Mouse (Mus musculus) forebrain, postnatal 0 days (tissue): ENCODE results near the gene Stk19. TPM values are rescaled to one million over a fixed set of nuclear protein-coding genes. Genes with fewer than 3 reads are reported as not detected.
A peak's percentile ranks its signal among the peaks of the same experiment; 100 is the strongest.

Source experiments
- ATAC-seq: fragments of 200-750 bp; cut with Nextera tagmentation; 2 replicates; pipeline ENCODE4 v1.8.0; 2017; ENCODE audit warnings: mild to moderate bottlenecking, moderate library complexity
- DNase-seq: peaks from one replicate; pipeline ENCODE4 v3.0.0-alpha.2; 2015
- H3K27ac ChIP-seq: fragments of 300-500 bp; sonication (generic); 2 replicates; pipeline ENCODE4 v1.5.1; 2014; ENCODE audit warnings: low read depth, mild to moderate bottlenecking, antibody characterized with exemption, low read length, moderate library complexity, mixed read lengths
- H3K27me3 ChIP-seq: fragments of 300-500 bp; sonication (generic); 2 replicates; pipeline ENCODE4 v1.6.1; 2014; ENCODE audit warnings: mild to moderate bottlenecking, low read length, mixed read lengths; ENCODE audit not compliant: insufficient read depth
- H3K36me3 ChIP-seq: fragments of 300-500 bp; sonication (generic); 2 replicates; pipeline ENCODE4 v1.6.1; 2014; ENCODE audit warnings: mild to moderate bottlenecking, moderate library complexity; ENCODE audit not compliant: insufficient read depth
- H3K4me1 ChIP-seq: fragments of 300-500 bp; sonication (generic); 2 replicates; pipeline ENCODE4 v1.6.1; 2014; ENCODE audit warnings: antibody characterized with exemption; ENCODE audit not compliant: insufficient read depth
- H3K4me2 ChIP-seq: fragments of 300-500 bp; sonication (generic); 2 replicates; pipeline ENCODE4 v1.6.1; 2014; ENCODE audit warnings: low read depth, mild to moderate bottlenecking, moderate library complexity
- H3K4me3 ChIP-seq: fragments of 300-500 bp; sonication (generic); 2 replicates; pipeline ENCODE4 v1.5.1; 2014; ENCODE audit warnings: low read depth, low read length, mixed read lengths
- H3K9ac ChIP-seq: fragments of 300-500 bp; sonication (generic); 2 replicates; pipeline ENCODE4 v1.6.1; 2014; ENCODE audit warnings: mild to moderate bottlenecking
- H3K9me3 ChIP-seq: fragments of 300-500 bp; sonication (generic); 2 replicates; pipeline ENCODE4 v1.6.1; 2016; ENCODE audit warnings: low read length
- CTCF ChIP-seq: sonication (generic); IDR thresholded peaks from 2 replicates; pipeline ENCODE4 v1.5.1; 2016; ENCODE audit warnings: antibody characterized with exemption, control low read depth, low read depth
- WGBS: fragments of 180-500 bp; shearing (Covaris S2); extraction: QIAGEN DNeasy Blood & Tissue Kit; methylation state at CpG from one replicate; pipeline ENCODE4 v1.1.7; 2014; 5-methylcytosine and 5-hydroxymethylcytosine counted together
- polyA plus RNA-seq: library from polyadenylated mRNA; unstranded; fragments of >200 nt; fragmentation: Nextera tagmentation; extraction: Ambion mirVana; gene quantifications from 2 replicates; pipeline ENCODE4 v1.2.1, GENCODE M21; 2015
- total RNA-seq: library from RNA; depleted of rRNA; stranded (reverse); fragments of >200 nt; gene quantifications from 2 replicates; pipeline ENCODE4 v1.2.3, GENCODE M21; 2014

Stk19 gene
- total and polyA plus RNA-seq, 2 experiments from 2014 or later, result 41.9 to 61.1 TPM

DNA sequence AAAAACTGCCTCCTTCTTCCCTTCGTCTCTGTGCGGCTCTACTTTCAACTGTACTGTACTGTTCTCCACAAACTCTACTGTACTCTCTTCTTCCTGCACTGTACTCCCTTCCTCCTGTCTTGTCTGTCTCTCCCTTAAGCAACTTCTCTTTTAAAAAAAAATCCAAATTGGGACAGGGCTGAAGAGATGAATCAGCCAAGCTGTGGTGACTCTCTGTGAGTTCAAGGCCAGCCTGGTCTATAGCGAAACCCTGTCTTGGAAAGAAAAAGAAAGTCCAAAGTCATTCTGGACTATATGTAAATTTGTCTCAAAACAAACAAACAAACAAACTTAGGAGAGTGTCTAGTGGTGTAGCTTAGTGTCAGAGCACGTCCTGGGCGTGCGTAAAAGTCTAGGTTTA lies 37.6 kb upstream of the Stk19 start:
- Histone ChIP-seq H3K4me3 (no peak overlapping the region), H3K9ac (no peak overlapping the region), H3K4me2 (no peak overlapping the region), H3K9me3 (no peaks in the 10 kb centered on the region), H3K27ac (no peak overlapping the region), H3K27me3 (no peaks in the 10 kb centered on the region), H3K4me1 (no peaks in the 10 kb centered on the region), H3K36me3 (no peaks in the 10 kb centered on the region)
- ATAC-seq (no peak), DNase-seq (no peak)
- TF ChIP-seq CTCF, result no peak
- 91% methylated on average over 6 of the region's 6 CpGs for WGBS

DNA sequence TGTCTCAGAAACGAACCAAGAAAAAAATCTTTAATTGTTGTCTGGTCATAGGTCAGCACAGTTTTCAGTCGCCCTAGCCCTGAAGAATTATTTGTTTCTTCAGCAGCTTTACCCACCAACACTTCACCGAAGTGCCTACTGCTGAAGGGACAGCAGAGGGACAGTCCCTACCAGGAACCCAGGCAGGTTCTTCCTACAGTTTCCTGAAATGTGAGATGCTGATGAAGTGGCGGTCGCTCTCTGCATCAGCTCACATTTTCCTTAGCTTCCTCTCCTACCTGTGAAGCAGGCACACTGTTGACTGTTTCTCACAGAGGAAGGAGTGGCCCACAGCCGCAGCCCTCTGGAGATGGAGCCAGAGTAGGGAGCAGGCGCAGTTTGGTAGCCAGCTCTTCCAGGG lies 29.2 kb upstream of the Stk19 start:
- no peak for ATAC-seq
- Histone ChIP-seq H3K4me2 (no peak overlapping the region), H3K27me3 (no peaks in the 10 kb centered on the region), H3K9me3 (no peaks in the 10 kb centered on the region), H3K9ac (no peak overlapping the region), H3K36me3 (no peaks in the 10 kb centered on the region), H3K4me3 (no peak overlapping the region), H3K4me1 (no peaks in the 10 kb centered on the region), H3K27ac (no peak overlapping the region)
- WGBS, result 64% methylated on average over 7 of the region's 7 CpGs
- no peak for DNase-seq
- TF ChIP-seq CTCF, result no peak

DNA sequence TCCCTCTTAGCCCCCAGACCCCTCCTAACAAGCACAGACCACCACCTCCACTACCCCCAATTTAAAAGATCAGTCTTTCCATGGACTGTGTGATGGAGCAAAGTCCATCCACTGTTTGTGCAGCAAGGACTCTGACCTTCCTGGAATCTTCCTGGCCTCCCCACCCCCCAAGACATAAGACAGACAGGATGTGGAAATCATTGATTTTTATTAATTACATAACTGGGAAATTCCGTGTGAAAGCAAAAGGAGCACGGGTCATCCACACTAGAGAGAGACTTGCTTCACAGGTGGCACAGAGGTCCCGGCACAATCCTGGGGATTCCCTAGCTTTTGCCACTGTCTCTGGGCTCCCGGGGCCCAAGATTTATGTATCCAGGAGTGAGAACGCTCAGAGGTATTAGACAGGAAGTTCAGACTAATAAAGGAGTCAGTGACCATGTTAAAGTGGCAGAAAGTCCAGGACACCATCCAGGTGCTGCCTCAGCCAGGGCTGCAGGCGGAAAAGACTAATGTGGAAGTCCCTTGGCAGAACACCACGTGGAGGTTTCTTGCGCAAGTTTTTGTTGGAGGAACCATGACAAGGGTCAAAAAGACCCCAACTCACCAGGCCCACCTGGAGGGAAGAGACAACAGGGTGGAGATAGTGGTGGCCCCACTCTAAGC lies 25.8 kb upstream of the Stk19 start, which contains the start of gene Cfb:
Cfb (minus strand) TSS at position 103 of the 666 bp plus-strand sequence.
- H3K4me1 ChIP-seq, result no peaks in the 10 kb centered on the region
- TF ChIP-seq CTCF, result no peak
- H3K27me3 ChIP-seq, result no peaks in the 10 kb centered on the region
- H3K27ac ChIP-seq, result no peak within 1 kb of the TSS
- WGBS, result 68% methylated on average over 8 of the region's 8 CpGs
- H3K9me3 ChIP-seq, result no peaks in the 10 kb centered on the region
- H3K4me3 ChIP-seq, result no peak within 1 kb of the TSS
- no peak within 1 kb of the TSS for H3K9ac ChIP-seq
- H3K4me2 ChIP-seq, result no peak within 1 kb of the TSS
- DNase-seq (no peak), ATAC-seq (no peak)
- no peaks in the 10 kb centered on the region for H3K36me3 ChIP-seq

DNA sequence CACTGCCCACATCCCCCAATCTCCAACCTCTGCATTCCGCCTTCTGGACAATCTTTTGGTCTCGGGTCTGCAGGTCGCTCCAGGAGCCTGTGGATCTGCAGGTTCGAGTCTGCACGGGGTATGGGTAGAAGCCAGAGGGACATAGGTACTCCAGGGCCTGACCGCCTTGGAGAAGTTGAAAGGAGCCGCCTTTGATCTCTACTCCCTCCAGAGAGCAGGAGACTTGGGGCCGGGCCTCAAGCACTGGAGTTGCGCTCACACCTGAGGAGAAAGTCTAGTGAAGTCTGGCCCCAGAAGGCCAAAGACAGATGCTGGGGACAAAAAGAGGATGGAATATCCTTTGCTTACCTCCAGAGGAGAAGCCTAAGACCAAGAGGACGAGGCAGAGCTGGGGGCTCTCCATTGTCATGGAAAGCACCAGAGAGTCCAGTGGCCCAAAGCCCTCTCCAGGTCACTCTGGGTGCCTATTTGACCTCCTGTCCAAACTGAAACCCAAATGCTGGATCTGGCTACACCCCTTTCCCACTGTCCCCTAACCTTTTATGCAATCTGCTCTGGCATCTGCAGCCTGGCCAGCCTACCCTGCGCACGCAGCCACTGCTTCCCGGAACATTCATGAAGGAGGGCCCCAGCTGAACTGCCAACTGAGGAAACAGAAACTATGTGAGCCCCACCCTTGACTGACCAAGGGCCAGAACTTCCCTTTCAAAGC lies 25.1 kb upstream of the Stk19 start:
- H3K36me3 ChIP-seq, result peaks cover 2% of the 10 kb centered on the region; the same call in 1 of the 2 replicates
- H3K4me2 ChIP-seq, result no peak overlapping the region
- H3K9me3 ChIP-seq, result no peaks in the 10 kb centered on the region
- no peak overlapping the region for H3K4me3 ChIP-seq
- H3K27ac ChIP-seq, result no peak overlapping the region
- no peaks in the 10 kb centered on the region for H3K27me3 ChIP-seq
- H3K9ac ChIP-seq, result no peak overlapping the region
- TF ChIP-seq CTCF, result no peak
- WGBS, result 76% methylated on average over 13 of the region's 13 CpGs
- ATAC-seq, result no peak
- no peaks in the 10 kb centered on the region for H3K4me1 ChIP-seq
- no peak for DNase-seq

DNA sequence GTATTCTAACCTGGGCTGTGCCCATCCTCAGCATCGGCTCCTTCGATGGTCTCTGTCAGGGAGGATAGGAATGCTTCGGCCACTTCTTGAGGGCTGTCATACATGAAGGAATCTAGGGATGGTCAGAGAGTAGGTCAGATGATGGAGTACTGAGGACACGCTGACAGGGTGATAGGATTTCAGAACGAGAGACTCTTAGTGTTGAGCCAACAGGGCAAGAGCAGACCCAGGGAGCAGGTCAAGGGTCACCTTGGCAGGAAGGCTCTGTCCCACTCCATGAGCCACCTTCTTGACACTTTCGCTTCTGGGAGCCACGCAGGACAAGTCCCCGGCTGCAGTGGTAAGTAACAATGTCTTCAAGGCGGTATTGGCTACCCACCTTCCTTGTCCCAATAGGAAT lies 23.8 kb upstream of the Stk19 start:
- 90% methylated on average over 9 of the region's 9 CpGs for WGBS
- TF ChIP-seq CTCF, result no peak
- peaks cover 15% of the 10 kb centered on the region for H3K36me3 ChIP-seq
- H3K27ac ChIP-seq, result no peak overlapping the region
- H3K27me3 ChIP-seq, result no peaks in the 10 kb centered on the region
- no peak for DNase-seq
- H3K4me1 ChIP-seq, result no peaks in the 10 kb centered on the region
- no peak for ATAC-seq
- H3K9ac ChIP-seq, result no peak overlapping the region
- no peak overlapping the region for H3K4me3 ChIP-seq
- no peak overlapping the region for H3K4me2 ChIP-seq
- no peaks in the 10 kb centered on the region for H3K9me3 ChIP-seq

DNA sequence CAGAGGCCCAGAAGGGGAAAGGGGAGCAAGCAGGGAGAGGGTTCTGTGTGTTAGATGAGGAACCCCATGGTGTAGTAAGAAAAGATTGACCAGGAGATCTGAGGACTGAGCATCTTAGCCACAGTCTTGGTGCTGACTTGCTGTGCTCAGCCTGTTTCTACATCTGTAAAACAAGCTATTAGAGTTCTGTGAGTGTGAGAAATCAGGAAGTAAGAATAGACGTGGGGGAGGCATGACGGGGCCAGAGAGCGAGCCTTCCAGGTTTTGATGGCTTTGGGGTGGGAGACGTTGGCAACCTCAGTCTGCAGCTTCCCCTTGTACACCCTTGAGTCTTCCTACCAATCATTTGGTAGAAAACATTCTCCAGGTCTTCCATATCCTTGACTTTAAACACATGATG lies 21.9 kb upstream of the Stk19 start:
- no peak for TF ChIP-seq CTCF
- no peak overlapping the region for H3K27ac ChIP-seq
- no peak for ATAC-seq
- 85% methylated on average over 4 of the region's 4 CpGs for WGBS
- H3K27me3 ChIP-seq, result no peaks in the 10 kb centered on the region
- H3K9ac ChIP-seq, result no peak overlapping the region
- no peaks in the 10 kb centered on the region for H3K9me3 ChIP-seq
- H3K4me3 ChIP-seq, result no peak overlapping the region
- no peak for DNase-seq
- peaks cover 34% of the 10 kb centered on the region for H3K36me3 ChIP-seq
- H3K4me2 ChIP-seq, result no peak overlapping the region
- H3K4me1 ChIP-seq, result no peaks in the 10 kb centered on the region

DNA sequence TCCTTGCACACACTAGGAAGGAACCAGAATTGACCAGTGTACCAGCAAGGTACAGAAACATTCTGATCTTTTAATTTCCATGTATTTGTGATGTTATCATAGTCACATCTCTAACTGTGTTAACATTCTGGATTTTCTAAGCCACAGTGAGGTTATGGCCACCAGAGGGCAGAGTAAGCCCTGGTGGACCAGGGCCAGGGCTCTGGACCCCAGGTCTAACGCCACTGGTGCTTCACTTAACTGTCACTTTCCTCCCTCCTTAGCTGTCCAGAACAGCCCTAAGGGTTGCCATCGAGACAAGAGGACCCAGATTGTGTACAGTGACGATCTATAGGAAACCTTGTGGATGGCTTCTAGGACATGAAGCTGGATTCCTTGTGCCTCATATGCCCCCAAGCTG lies 19.1 kb upstream of the Stk19 start:
- Histone ChIP-seq H3K4me1 (0 out of 2 replicates have a peak, but pooled peaks cover 5% of the 10 kb centered on the region), H3K36me3 (peaks cover 50% of the 10 kb centered on the region), H3K4me3 (no peak overlapping the region), H3K27me3 (no peaks in the 10 kb centered on the region), H3K27ac (no peak overlapping the region), H3K4me2 (no peak overlapping the region), H3K9ac (no peak overlapping the region), H3K9me3 (no peaks in the 10 kb centered on the region)
- DNase-seq (peak; percentile 44), ATAC-seq (no peak)
- TF ChIP-seq CTCF, result peak; percentile 71
- 30% methylated on average over 3 of the region's 3 CpGs for WGBS
